Mouse (Mus musculus): ENCODE results near the gene Gdap2.

- TF ChIP-seq CTCF (IDR thresholded peaks at IDR 0.05; ENCODE audit: insufficient read depth, low read length) (no peak), POLR2A (IDR thresholded peaks at IDR 0.05; ENCODE audit: borderline replicate concordance, extremely low read depth, low read depth, low read length) (no peak)
These were observed 2.8 kb downstream of the Gdap2 start for GRCm38 (mm10) chr3:100164991-100165390.

All from lung, adult 2 months (tissue).